Mouse (Mus musculus) frontal cortex, postnatal 36 days (tissue): Measurements from ENCODE around the gene Hddc3.

ENCODE experiments used
- DNase-seq, 2 experiments: peaks; one replicate each; pipeline ENCODE4 v3.0.0; 2022; ENCODE audit warnings: low spot score in 2 of 2

The Hddc3 gene

GRCm38 (mm10) chr7:80334848-80335247 lies 8.1 kb upstream of the Hddc3 start:
- no peak for DNase-seq

- no peak for DNase-seq
Measured at GRCm38 (mm10) chr7:80336932-80337331, 6.0 kb upstream of the Hddc3 start.

DNA sequence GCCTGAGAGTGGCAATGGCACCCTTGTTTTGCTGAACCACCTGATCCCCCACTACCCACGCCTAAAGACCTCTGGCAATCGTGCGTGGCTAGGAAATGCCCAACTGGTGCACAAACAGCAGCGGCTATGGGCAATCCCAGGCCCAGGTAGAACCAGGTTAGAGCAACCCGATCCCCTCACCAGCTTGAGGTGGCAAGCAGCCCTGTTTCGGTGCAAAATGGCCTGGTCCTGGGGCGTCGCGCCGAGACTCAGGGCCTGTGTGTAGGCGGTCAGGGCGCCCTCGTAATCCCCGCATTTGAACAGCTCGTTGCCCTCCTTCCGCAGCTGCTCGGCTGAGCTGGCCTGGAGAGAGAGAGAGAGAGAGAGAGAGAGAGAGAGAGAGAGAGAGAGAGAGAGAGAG lies 3.5 kb upstream of the Hddc3 start:
- no peak for DNase-seq

- DNase-seq, result peak; percentile 98
Measured at GRCm38 (mm10) chr7:80339793-80340628, 2.9 kb upstream of the Hddc3 start.

- DNase-seq, result peak; percentile 52 to 53
Measured at GRCm38 (mm10) chr7:80340793-80341192, 2.1 kb upstream of the Hddc3 start, which contains the start of gene Unc45a. TSS of gene Unc45a (minus strand) at chr7:80341005.

DNA sequence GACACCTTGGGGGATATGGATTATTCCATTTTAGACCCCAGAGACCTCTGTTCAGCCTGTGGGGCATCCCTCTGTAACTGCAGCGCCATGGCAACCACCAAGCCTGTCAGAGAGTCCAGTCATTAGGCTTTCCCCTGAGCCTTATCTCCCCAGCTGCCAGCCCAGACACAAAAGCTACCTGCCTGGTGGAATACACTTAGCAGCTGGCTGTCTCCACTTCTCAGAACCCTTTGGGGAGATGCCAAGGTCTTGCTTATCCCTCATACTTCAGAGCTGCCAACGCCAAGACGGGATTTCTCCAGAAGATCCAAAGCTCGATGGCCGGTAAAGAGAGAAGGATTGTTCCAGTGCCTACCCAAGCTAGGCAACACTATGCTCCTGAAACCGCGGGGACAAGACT lies 1.1 kb upstream of the Hddc3 start:
- no peak for DNase-seq

- DNase-seq, result no peak
Measured at GRCm38 (mm10) chr7:80343270-80344018, 540 bp downstream of the Hddc3 start.

DNA sequence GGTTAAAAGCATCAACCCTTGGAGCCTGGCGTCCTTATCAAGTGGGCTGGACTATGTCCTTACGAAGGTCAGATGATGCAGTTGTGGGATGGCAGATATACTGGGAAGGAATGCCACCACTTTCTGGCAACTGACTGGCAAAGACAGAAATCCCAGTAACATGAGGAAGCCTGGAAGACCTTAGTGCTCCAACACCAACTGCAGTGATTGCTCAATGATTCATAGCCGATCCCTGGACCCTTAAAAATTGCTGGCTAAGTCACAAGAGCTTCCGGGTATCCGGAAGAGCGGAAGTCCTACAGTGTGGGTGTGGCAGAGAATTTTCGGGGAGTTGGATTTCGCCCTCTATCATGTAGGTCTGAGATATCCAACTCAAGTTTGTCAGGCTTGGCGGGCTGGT lies 3.3 kb downstream of the Hddc3 start:
- no peak for DNase-seq

GRCm38 (mm10) chr7:80346830-80347229 lies 3.9 kb downstream of the Hddc3 start:
- no peak for DNase-seq

DNA sequence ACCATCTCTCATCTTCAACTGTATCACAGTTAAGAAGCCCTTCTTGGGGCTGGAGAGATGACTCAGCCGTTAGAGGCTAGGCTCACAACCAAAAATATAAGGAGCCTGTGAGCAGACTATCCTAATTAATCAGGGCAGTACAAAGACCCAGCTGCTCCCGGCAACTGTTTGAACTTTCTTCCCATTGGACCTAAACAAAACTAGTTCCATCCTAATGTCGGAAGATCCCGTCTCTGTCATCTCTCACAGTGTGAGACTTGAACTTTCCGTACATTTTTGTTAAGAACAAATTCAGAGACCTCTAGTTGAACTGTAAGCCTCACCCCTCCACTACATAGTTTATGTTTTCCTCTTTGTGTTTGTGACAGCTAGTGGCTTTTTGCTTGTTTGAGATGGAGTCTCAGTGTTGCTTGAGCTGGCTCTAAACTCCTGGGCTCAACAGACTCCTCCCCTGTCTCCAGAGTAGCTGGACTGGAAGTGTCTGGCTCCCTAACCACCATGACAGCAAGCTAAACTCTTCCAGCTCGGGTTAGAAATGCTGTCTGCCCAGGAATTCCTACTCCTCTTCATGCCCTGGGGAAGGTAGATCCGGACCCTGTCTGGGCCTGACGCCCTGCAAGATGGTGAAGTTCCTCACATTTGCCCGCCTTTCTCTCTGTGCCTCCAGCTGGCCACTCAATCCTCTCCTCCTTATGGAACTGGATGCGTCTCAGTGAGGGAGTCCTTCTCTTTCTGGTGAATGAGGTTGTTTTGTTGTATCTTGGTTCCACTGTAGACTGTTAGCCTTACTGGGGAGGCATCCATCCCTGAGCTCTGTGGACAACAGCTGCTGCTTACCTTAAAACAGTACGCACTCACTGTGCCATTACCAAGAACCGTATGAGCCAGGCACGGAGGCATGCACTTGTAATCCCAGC lies 5.0 kb downstream of the Hddc3 start:
- no peak for DNase-seq

- no peak for DNase-seq
Measured at GRCm38 (mm10) chr7:80350808-80351207, 7.9 kb downstream of the Hddc3 start.

DNA sequence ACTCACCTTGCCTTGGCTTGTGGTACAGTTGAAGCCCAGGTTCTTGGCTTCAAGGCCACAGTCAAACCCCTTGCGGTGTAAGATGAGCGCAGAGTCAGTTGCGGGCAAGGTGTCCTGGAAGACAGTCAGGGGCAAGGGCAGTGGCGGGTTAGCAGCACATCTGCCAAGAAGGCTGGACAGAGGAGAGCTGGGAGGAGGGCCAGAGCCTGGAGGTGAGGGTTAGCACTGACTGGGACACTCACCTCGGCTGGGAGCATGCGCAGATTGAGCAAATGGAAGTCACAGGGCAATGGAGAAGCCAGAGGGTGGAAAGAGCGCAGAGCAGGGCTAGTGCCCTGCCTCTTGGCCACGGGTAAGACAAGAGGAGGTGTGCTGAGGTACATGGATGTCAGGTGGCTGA lies 10.0 kb downstream of the Hddc3 start:
- no peak for DNase-seq

DNA sequence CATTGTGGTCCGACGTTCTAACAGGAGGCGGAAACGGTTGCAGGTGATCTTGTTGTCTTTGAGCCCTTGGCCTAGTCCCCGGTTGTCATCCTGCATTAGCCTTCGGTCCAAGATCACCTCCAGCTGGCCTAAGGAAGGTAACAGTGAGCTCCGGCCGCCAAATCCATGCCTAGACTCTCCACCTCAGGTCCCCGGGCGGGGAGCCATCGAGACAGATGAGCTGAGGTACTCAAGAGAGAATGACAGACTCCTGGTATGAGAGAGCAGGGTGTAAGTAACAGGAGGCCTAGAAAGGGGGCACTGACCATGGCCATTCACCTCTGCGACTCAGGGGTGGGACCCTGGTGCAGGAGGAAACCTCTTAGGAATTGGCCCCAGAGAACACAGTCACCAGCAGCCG lies 13.4 kb downstream of the Hddc3 start:
- no peak for DNase-seq

DNA sequence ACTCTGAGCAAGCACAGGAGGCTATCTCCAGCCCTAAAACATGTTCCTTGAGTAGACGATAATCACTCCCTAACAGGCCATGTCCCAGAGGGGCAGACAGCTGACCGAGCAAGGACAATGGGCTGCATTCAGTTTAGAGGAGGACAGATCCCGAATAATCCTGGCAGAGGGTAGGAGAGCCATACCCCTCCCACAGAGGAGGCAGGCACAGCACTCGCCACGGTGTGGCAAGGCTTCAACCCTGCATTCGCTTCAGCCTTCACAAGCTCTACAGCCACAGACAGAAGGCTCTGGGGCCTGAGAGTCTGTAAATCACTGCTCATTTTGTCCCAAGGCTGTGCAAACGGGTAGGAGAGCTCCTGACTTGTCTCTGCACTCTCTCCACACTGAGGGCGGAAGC lies 14.3 kb downstream of the Hddc3 start:
- DNase-seq, result no peak

GRCm38 (mm10) chr7:80358039-80358438 lies 15.1 kb downstream of the Hddc3 start:
- DNase-seq, result no peak

DNA sequence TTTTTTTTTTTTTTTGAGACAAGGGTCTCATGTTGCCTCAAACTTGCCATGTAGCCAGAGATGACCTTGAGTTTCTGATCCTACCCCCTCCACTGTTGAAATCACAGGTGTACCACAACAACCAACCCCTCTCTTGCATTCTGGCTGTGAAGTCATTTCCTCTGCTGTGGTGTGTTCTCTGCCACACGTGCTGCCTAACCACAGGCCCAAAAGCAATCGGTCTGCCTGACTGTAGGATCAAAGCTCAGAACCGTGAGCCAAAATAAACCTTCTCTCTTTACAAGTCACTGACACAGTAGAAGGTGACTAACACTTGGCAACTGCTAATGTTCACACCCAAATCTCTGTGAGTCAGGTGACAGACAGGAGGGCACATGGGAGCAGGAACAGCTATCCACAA lies 17.5 kb downstream of the Hddc3 start:
- no peak for DNase-seq

- DNase-seq, result no peak
Measured at GRCm38 (mm10) chr7:80365759-80366158, 22.9 kb downstream of the Hddc3 start.

- no peak for DNase-seq
Measured at GRCm38 (mm10) chr7:80367232-80367631, 24.3 kb downstream of the Hddc3 start.

- no peak for DNase-seq
Measured at GRCm38 (mm10) chr7:80368009-80368408, 25.1 kb downstream of the Hddc3 start.

DNA sequence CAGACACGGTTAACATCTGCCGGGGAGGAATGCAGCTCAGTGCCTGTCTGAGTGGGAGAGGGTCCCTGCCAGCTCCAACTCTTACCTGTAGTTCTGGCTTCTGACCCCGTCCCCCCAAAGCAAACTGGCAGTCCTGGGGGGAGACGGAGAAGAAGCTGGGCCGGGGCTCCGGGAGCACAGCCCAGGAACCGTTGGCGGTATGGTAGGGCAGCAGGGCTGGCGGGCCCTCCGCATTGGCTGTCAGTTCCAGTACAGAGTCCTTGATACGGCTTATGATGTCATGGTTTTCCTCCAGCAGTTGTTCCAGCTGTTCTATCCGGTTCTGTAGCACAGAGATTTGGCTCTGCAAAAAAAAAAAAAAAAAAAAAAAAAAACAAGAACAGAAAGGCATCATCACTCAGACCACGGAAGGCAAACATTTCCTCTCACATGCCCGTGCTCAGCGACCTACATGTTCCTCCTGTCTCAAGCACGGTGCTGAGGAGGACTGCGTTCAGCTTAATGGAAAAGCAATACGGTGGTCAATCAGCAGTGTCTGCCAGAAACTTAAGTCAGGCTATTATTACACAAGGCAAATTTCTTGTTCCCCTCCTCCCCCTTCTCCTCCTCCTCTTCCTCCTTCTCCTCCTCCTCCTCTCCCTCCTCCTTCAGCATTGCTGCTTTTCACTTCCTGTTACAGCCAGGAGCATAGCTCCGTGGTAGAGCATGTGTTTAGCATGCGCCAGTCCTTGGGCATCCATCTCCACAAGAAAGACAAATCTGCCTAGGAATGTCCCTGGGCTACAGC lies 25.9 kb downstream of the Hddc3 start:
- no peak for DNase-seq

- no peak for DNase-seq
Measured at GRCm38 (mm10) chr7:80369461-80369860, 26.6 kb downstream of the Hddc3 start.
